Mouse (Mus musculus): ENCODE data around the gene Tomm40. TPM values are rescaled to one million over a fixed set of nuclear protein-coding genes. Genes with fewer than 3 reads are reported as not detected.

Gene Tomm40
- polyA plus RNA-seq, 1 experiment = 115 TPM

DNA sequence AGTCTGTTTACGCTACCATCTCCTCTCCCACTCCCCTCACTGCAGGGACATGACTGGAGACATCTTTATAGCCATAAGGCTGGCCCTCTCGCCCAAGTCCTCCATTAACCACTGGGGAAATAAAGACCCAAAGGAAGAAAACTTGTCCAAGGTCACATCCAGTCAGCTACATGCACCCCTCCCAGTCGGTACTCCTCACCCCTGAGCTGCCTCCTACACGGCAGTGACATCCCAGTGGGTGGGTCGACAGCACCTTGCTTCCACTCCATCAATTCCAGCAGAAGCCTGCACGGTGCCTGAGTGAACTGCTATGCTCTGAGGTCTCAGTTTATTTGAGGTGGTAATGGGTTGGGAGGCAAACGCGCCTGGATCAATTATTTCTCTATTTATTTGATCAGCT lies 51.3 kb downstream of the Tomm40 start:
- peak in 1 of 2 experiments; percentile 32 for DNase-seq (ENCODE audit: extremely low spot score in 1 of 2, low spot score in 1 of 2)

DNA sequence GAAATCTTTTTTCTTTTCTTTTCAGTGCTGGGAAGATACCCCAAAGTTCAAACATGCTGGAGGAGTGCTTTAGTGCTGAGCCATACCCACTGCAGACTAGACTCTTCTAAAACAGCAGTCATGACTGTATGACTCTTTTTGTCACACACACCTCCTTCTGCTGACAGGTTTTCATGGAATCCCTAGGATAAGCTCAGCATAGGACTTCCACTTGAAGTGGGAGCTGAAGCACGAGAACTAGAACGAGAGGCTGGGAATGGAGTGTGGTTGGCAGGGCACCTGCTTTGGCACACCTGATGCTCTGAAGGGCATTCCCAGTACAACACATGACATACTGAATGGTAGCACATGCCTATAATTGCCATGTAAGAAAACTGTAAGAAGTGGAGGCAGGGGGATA lies 62.6 kb downstream of the Tomm40 start:
- DNase-seq (ENCODE audit: extremely low spot score in 1 of 2, low spot score in 1 of 2) = no peak

Other genes with a start within 250 kb of the Tomm40 start
- gene Bloc1s3, start 207.1 kb downstream of the Tomm40 start, polyA plus RNA-seq (2012; rRNA removed) = 7.9 and 8.1 TPM in 2 replicates
- 23.7 and 30.1 TPM in 2 replicates for gene Trappc6a, start 207.0 kb downstream of the Tomm40 start, polyA plus RNA-seq (2012; rRNA removed)
- 1.0 and 1.4 TPM in 2 replicates for gene Nkpd1, start 197.6 kb downstream of the Tomm40 start, polyA plus RNA-seq (2012; rRNA removed)
- gene Ppp1r37, start 152.4 kb downstream of the Tomm40 start, polyA plus RNA-seq (2012; rRNA removed) = 131 and 146 TPM in 2 replicates
- 2.0 and 2.9 TPM in 2 replicates for gene Zfp296, start 138.2 kb downstream of the Tomm40 start, polyA plus RNA-seq (2012; rRNA removed)
- gene Gemin7, start 137.8 kb downstream of the Tomm40 start, polyA plus RNA-seq (2012; rRNA removed) = 47.9 and 49.9 TPM in 2 replicates
- 152 and 164 TPM in 2 replicates for gene Clasrp, start 111.0 kb downstream of the Tomm40 start, polyA plus RNA-seq (2012; rRNA removed)
- 6.1 and 6.5 TPM in 2 replicates for gene Relb, start 86.0 kb downstream of the Tomm40 start, polyA plus RNA-seq (2012; rRNA removed)
- 125 and 128 TPM in 2 replicates for gene Clptm1, start 50.4 kb downstream of the Tomm40 start, polyA plus RNA-seq (2012; rRNA removed)
- 0.78 TPM in 1 of 2 replicates, not detected in the other for gene Apoc2, start 37.5 kb downstream of the Tomm40 start, polyA plus RNA-seq (2012; rRNA removed)
- gene Gm44805, start 34.0 kb downstream of the Tomm40 start, polyA plus RNA-seq (2012; rRNA removed) = not detected in 2 replicates
- gene Apoc4, start 34.0 kb downstream of the Tomm40 start, polyA plus RNA-seq (2012; rRNA removed) = 0.19 TPM in 1 of 2 replicates, not detected in the other
- gene Apoc1, start 22.8 kb downstream of the Tomm40 start, polyA plus RNA-seq (2012; rRNA removed) = 3.3 and 4.7 TPM in 2 replicates
- 6,067 and 6,377 TPM in 2 replicates for gene Apoe, start 16.2 kb downstream of the Tomm40 start, polyA plus RNA-seq (2012; rRNA removed)
- 7.6 and 7.7 TPM in 2 replicates for gene Nectin2, start 35.0 kb upstream of the Tomm40 start, polyA plus RNA-seq (2012; rRNA removed)
- 22.2 and 23.0 TPM in 2 replicates for gene Bcam, start 55.6 kb upstream of the Tomm40 start, polyA plus RNA-seq (2012; rRNA removed)
- gene Cblc, start 81.4 kb upstream of the Tomm40 start, polyA plus RNA-seq (2012; rRNA removed) = not detected in 2 replicates
- 0.56 and 0.69 TPM in 2 replicates for gene Bcl3, start 107.3 kb upstream of the Tomm40 start, polyA plus RNA-seq (2012; rRNA removed)
- 3.9 and 5.2 TPM in 2 replicates for gene Gm19345, start 136.6 kb upstream of the Tomm40 start, polyA plus RNA-seq (2012; rRNA removed)
- not detected in 2 replicates for gene Ceacam16, start 145.9 kb upstream of the Tomm40 start, polyA plus RNA-seq (2012; rRNA removed)
- gene Ceacam19, start 172.5 kb upstream of the Tomm40 start, polyA plus RNA-seq (2012; rRNA removed) = not detected in 2 replicates
- gene Pvr, start 205.7 kb upstream of the Tomm40 start, polyA plus RNA-seq (2012; rRNA removed) = 12.0 and 14.5 TPM in 2 replicates
- 0.08 TPM in 1 of 2 replicates, not detected in the other for gene Igsf23, start 235.3 kb upstream of the Tomm40 start, polyA plus RNA-seq (2012; rRNA removed)
- not detected in 2 replicates for gene Ceacam20, start 250.0 kb upstream of the Tomm40 start, polyA plus RNA-seq (2012; rRNA removed)

Data from frontal cortex, adult 2 months (tissue).